Mouse (Mus musculus) E14TG2a.4 (cell line): ENCODE results near the gene Hsp90aa1.

Experiments
- CTCF ChIP-seq: conservative IDR thresholded peaks from 2 replicates; pipeline ENCODE4 v1.5.1; 2014; ENCODE audit warnings: low read length
- NANOG ChIP-seq: IDR thresholded peaks from 2 replicates; pipeline ENCODE4 v1.6.1; 2014; ENCODE audit warnings: borderline replicate concordance, low read length, mixed read lengths

- TF ChIP-seq CTCF = no peak
- TF ChIP-seq NANOG = no peak
Observed at GRCm38 (mm10) chr12:110703682-110704081, 1.2 kb upstream of the Hsp90aa1 start.
